Mouse (Mus musculus): ENCODE data around the gene Fas. TPM values are rescaled to one million over a fixed set of nuclear protein-coding genes. Genes with fewer than 3 reads are reported as not detected.

Gene Fas
- polyA plus RNA-seq, 1 experiment from 2014 or later, result 0.60 TPM

DNA sequence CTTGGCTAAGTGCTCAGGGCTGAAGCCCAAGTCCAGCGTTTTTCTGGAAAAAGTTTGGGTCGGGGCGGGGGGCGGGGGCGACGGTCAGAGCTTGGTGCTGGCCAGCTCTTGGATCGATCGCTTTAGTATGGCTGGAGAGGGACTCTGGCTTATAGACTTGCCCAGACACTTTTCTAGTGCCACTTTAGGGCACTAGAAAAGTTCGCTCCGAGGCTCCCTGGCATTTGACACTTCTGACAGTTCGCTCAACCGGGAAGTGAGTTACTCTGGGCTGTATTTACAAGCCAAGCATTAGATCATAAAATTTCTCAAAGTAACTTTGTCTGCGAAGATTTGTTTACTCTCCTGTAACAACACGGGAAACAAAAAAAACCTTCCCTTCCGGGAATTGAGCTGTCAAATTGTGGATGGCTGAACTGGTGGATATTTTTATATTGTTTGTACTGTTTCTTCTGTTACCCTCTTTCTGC lies 441 bp downstream of the Fas start:
- WGBS, result 22% methylated on average over 15 of the region's 15 CpGs
- Histone ChIP-seq H3K4me3 (ENCODE audit: low read depth, low read length) (peak overlapping the region; percentile 19), H3K27me3 (ENCODE audit: control insufficient read depth, insufficient read depth, low read length) (no peaks in the 10 kb centered on the region), H3K4me2 (ENCODE audit: low read depth, low read length, severe bottlenecking) (peak overlapping the region; percentile 62), H3K36me3 (ENCODE audit: control insufficient read depth, insufficient read depth, low read length) (no peaks in the 10 kb centered on the region), H3K9ac (ENCODE audit: low read length) (peak overlapping the region; percentile 5; the same call in 1 of the 2 replicates), H3K9me3 (ENCODE audit: control insufficient read depth, low read length) (no peaks in the 10 kb centered on the region), H3K27ac (ENCODE audit: low read depth, low read length) (no peak overlapping the region), H3K4me1 (replicated peaks; ENCODE audit: control insufficient read depth, insufficient read depth, low read length) (no peaks in the 10 kb centered on the region; the same call in 1 of the 2 replicates)
- ATAC-seq (replicated peaks; ENCODE audit: low FRiP score) (0 out of 2 replicates have a peak, but pooled peaks have one; percentile 42), DNase-seq (ENCODE audit: low spot score) (no peak)

DNA sequence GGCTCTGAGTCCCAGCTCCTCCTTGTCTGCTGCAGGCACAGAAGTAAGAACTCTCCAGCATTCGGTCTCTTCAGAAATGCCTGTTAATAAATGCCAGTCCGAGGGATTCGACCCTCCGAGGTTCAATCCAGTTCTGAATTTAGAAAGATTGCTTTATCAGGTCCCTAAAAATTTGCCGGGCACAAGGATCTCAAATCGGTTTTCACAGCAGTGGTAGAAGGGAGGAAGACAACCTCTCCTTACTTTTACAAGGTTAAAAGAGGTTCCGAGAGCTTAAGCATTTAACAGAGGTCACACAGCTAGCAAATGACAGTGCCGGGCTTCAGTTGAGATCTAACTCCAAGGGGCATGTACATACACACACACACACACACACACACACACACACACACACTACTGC lies 913 bp downstream of the Fas start:
- no peak for DNase-seq (ENCODE audit: low spot score)

DNA sequence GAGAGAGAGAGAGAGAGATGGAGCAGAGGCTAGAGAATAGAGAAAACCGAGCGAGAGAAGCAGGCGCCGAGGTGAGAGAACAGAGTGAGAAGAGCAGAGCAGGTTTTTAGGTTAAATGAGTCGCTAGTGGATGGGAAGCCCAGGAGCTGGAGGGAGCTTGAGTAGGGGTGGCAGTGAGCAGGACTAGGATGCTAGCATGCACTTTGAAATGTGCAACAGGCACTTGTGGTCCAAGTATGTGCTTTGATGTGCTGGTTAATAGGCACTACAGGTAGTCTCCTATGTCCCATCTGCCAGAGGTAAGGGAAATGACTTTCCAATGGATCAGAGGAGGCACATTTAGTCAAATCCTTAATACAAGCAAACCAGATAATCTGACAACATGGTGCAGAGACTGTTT lies 1.5 kb downstream of the Fas start:
- no peaks in the 10 kb centered on the region; the same call in 1 of the 2 replicates for H3K4me1 ChIP-seq (replicated peaks; ENCODE audit: control insufficient read depth, insufficient read depth, low read length)
- no peaks in the 10 kb centered on the region for H3K27me3 ChIP-seq (ENCODE audit: control insufficient read depth, insufficient read depth, low read length)
- no peak overlapping the region for H3K4me3 ChIP-seq (ENCODE audit: low read depth, low read length)
- H3K9ac ChIP-seq (ENCODE audit: low read length), result no peak overlapping the region
- ATAC-seq (replicated peaks; ENCODE audit: low FRiP score) (no peak), DNase-seq (ENCODE audit: low spot score) (no peak)
- no peaks in the 10 kb centered on the region for H3K36me3 ChIP-seq (ENCODE audit: control insufficient read depth, insufficient read depth, low read length)
- H3K4me2 ChIP-seq (ENCODE audit: low read depth, low read length, severe bottlenecking), result no peak overlapping the region
- H3K9me3 ChIP-seq (ENCODE audit: control insufficient read depth, low read length), result no peaks in the 10 kb centered on the region
- 77% methylated on average over 5 of the region's 5 CpGs for WGBS
- H3K27ac ChIP-seq (ENCODE audit: low read depth, low read length), result no peak overlapping the region

More for the DNA sequence above, 913 bp downstream of the Fas start:
- no peak overlapping the region for H3K9ac ChIP-seq (ENCODE audit: low read length)
- no peak for ATAC-seq (replicated peaks; ENCODE audit: low FRiP score)
- H3K27ac ChIP-seq (ENCODE audit: low read depth, low read length), result no peak overlapping the region
- H3K36me3 ChIP-seq (ENCODE audit: control insufficient read depth, insufficient read depth, low read length), result no peaks in the 10 kb centered on the region
- no peak overlapping the region for H3K4me3 ChIP-seq (ENCODE audit: low read depth, low read length)
- no peak overlapping the region for H3K4me2 ChIP-seq (ENCODE audit: low read depth, low read length, severe bottlenecking)
- H3K9me3 ChIP-seq (ENCODE audit: control insufficient read depth, low read length), result no peaks in the 10 kb centered on the region
- no peaks in the 10 kb centered on the region; the same call in 1 of the 2 replicates for H3K4me1 ChIP-seq (replicated peaks; ENCODE audit: control insufficient read depth, insufficient read depth, low read length)
- no peaks in the 10 kb centered on the region for H3K27me3 ChIP-seq (ENCODE audit: control insufficient read depth, insufficient read depth, low read length)
- 74% methylated on average over 8 of the region's 8 CpGs for WGBS

DNA sequence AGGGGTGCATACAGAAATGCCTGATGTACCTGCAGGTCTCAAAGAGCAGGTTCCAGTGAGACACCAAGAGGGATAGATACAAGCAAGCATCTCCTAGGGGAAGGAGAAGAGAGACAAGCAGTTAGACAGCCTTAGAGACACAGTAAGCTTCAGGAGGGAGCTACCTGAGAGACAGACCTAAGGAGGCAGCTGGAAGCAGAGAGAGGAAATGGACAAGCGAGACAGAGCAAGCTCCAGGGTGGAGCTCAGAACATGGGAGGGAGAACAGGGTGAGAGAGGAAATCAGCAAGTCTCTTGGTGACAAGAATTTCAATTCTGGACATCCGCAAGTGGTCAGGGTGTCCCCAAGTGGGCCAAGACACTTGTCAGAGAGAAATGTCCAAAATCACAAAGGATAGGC lies 2.2 kb downstream of the Fas start:
- Histone ChIP-seq H3K4me3 (ENCODE audit: low read depth, low read length) (no peak overlapping the region), H3K9ac (ENCODE audit: low read length) (no peak overlapping the region), H3K36me3 (ENCODE audit: control insufficient read depth, insufficient read depth, low read length) (no peaks in the 10 kb centered on the region), H3K4me1 (replicated peaks; ENCODE audit: control insufficient read depth, insufficient read depth, low read length) (no peaks in the 10 kb centered on the region; the same call in 1 of the 2 replicates), H3K27me3 (ENCODE audit: control insufficient read depth, insufficient read depth, low read length) (no peaks in the 10 kb centered on the region), H3K27ac (ENCODE audit: low read depth, low read length) (no peak overlapping the region), H3K4me2 (ENCODE audit: low read depth, low read length, severe bottlenecking) (no peak overlapping the region), H3K9me3 (ENCODE audit: control insufficient read depth, low read length) (no peaks in the 10 kb centered on the region)
- DNase-seq (ENCODE audit: low spot score) (no peak), ATAC-seq (replicated peaks; ENCODE audit: low FRiP score) (no peak)
- 82% methylated on average over 2 of the region's 2 CpGs for WGBS

DNA sequence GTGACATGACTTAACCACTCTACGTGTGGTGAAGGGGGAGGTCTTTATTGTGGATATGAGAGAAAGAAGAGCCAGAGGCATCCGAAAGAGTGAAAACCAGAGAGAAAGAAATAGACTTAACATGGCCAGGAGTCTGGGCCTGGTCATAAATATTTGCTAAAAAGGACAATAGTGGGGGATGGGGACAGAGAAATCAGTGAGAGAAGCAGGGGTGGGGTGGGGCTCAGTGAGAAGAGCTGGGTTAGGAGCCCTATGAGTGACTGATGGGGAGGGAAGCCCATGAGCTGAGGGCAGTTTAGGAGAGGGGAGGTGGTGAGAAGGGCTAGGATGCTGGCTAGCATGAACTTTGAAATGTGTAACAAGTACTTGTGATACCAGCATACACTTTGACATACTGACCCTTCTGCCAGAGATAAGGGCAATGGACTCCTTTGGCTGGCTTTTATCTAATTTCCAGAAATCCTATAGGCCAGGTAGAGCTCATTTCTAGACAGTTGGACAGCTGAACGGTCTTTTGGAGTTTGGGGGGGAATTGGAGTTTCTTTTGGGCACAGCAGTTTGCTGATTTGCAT lies 3.0 kb downstream of the Fas start:
- no peak overlapping the region for H3K9ac ChIP-seq (ENCODE audit: low read length)
- WGBS, result 74% methylated on average over 3 of the region's 3 CpGs
- no peaks in the 10 kb centered on the region for H3K27me3 ChIP-seq (ENCODE audit: control insufficient read depth, insufficient read depth, low read length)
- H3K9me3 ChIP-seq (ENCODE audit: control insufficient read depth, low read length), result no peaks in the 10 kb centered on the region
- H3K36me3 ChIP-seq (ENCODE audit: control insufficient read depth, insufficient read depth, low read length), result no peaks in the 10 kb centered on the region
- H3K4me1 ChIP-seq (replicated peaks; ENCODE audit: control insufficient read depth, insufficient read depth, low read length), result no peaks in the 10 kb centered on the region; the same call in 1 of the 2 replicates
- no peak overlapping the region for H3K4me3 ChIP-seq (ENCODE audit: low read depth, low read length)
- H3K4me2 ChIP-seq (ENCODE audit: low read depth, low read length, severe bottlenecking), result no peak overlapping the region
- ATAC-seq (replicated peaks; ENCODE audit: low FRiP score), result no peak
- no peak overlapping the region for H3K27ac ChIP-seq (ENCODE audit: low read depth, low read length)
- no peak for DNase-seq (ENCODE audit: low spot score)

DNA sequence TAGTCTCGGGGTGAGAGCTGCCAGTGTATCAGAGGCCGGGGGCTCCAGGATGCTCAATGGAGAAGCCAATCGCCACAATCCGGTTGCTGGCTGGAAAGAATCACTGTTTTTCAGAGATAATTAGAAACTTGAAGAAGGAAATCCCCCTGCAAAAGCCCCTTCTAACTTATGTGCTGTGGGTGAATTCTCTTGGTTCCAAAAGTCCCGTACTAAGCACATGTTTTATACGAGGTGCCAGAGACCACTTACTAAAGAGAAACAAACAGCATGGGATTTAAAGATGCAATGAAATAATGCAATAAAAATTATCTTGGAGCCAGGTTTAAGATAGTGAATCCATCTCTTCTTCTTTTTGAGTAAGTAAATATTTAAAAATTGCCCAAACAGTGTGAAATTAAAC lies 5.0 kb downstream of the Fas start:
- Histone ChIP-seq H3K4me2 (ENCODE audit: low read depth, low read length, severe bottlenecking) (no peak overlapping the region), H3K4me3 (ENCODE audit: low read depth, low read length) (no peak overlapping the region), H3K9ac (ENCODE audit: low read length) (no peak overlapping the region), H3K36me3 (ENCODE audit: control insufficient read depth, insufficient read depth, low read length) (no peaks in the 10 kb centered on the region), H3K27me3 (ENCODE audit: control insufficient read depth, insufficient read depth, low read length) (no peaks in the 10 kb centered on the region), H3K9me3 (ENCODE audit: control insufficient read depth, low read length) (no peaks in the 10 kb centered on the region), H3K4me1 (replicated peaks; ENCODE audit: control insufficient read depth, insufficient read depth, low read length) (no peaks in the 10 kb centered on the region; the same call in 1 of the 2 replicates), H3K27ac (ENCODE audit: low read depth, low read length) (no peak overlapping the region)
- ATAC-seq (replicated peaks; ENCODE audit: low FRiP score) (no peak), DNase-seq (ENCODE audit: low spot score) (no peak)
- 70% methylated on average over 6 of the region's 6 CpGs for WGBS

DNA sequence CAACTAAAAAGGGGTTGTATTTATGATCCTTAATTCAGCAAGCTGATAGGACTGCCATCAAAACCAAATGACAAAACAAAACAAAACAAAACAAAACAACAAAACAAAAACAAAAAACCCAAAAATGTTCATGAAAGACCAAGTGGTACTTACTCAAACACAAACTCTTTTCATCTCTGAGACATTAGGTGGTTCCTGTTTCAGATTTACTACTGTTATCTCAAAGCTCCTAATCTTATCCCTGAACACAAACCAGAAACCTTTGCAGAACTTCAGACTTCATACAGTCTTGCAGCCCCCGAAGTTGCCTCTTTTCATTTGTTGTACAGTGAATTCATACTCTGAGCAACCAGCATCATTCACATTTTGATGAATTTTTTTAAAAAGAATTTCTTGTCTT lies 8.1 kb downstream of the Fas start:
- DNase-seq (ENCODE audit: low spot score) (no peak), ATAC-seq (replicated peaks; ENCODE audit: low FRiP score) (no peak)
- 87% methylated on average over 1 of the region's 1 CpGs for WGBS
- H3K9ac ChIP-seq (ENCODE audit: low read length), result no peak overlapping the region
- H3K4me1 ChIP-seq (replicated peaks; ENCODE audit: control insufficient read depth, insufficient read depth, low read length), result no peaks in the 10 kb centered on the region
- no peak overlapping the region for H3K27ac ChIP-seq (ENCODE audit: low read depth, low read length)
- no peak overlapping the region for H3K4me2 ChIP-seq (ENCODE audit: low read depth, low read length, severe bottlenecking)
- no peaks in the 10 kb centered on the region for H3K36me3 ChIP-seq (ENCODE audit: control insufficient read depth, insufficient read depth, low read length)
- no peak overlapping the region for H3K4me3 ChIP-seq (ENCODE audit: low read depth, low read length)
- no peaks in the 10 kb centered on the region for H3K27me3 ChIP-seq (ENCODE audit: control insufficient read depth, insufficient read depth, low read length)
- no peaks in the 10 kb centered on the region for H3K9me3 ChIP-seq (ENCODE audit: control insufficient read depth, low read length)

DNA sequence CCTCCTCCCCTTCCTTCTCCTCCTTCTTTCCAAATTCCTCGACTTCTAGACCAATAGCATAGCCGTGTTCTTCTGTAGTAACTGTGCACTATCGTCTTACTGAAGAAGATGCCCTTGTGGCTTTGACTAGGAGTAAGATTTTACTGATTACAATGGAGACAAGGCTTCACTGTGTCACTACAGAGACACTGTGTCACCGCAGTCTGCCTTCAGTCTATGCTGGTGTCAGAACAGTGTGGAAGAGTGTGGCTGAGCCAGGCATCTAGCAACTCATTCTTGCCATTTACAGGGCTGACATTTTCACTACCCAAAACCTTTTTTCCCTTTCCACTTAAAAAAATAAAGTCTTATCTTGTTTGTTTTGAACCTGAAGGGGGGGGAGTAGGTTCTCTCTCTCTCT lies 8.8 kb downstream of the Fas start:
- H3K9ac ChIP-seq (ENCODE audit: low read length), result no peak overlapping the region
- H3K4me2 ChIP-seq (ENCODE audit: low read depth, low read length, severe bottlenecking), result no peak overlapping the region
- no peaks in the 10 kb centered on the region for H3K27me3 ChIP-seq (ENCODE audit: control insufficient read depth, insufficient read depth, low read length)
- no peaks in the 10 kb centered on the region for H3K36me3 ChIP-seq (ENCODE audit: control insufficient read depth, insufficient read depth, low read length)
- H3K27ac ChIP-seq (ENCODE audit: low read depth, low read length), result no peak overlapping the region
- ATAC-seq (replicated peaks; ENCODE audit: low FRiP score), result no peak
- 78% methylated on average over 4 of the region's 4 CpGs for WGBS
- H3K9me3 ChIP-seq (ENCODE audit: control insufficient read depth, low read length), result no peaks in the 10 kb centered on the region
- no peak overlapping the region for H3K4me3 ChIP-seq (ENCODE audit: low read depth, low read length)
- no peaks in the 10 kb centered on the region for H3K4me1 ChIP-seq (replicated peaks; ENCODE audit: control insufficient read depth, insufficient read depth, low read length)
- DNase-seq (ENCODE audit: low spot score), result no peak

DNA sequence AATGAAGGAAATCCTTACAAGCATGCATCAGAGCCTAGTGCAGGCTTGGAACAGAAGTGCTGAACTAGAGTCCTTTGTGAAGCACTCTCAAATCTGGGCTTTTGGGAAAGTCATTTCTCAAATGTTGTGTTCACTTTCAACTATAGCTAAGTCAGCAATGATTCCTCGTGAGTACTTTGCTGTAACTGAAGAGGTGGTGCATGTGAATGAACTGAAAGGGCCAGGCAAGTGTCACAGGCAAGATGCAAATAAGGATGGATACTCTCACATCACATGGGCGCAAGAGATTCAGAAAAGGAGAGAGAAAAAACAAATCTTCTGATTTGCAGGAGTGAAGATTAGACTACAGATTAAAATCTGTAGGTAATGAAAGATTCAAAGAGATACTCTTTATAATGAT lies 10.0 kb downstream of the Fas start:
- DNase-seq (ENCODE audit: low spot score) (no peak), ATAC-seq (replicated peaks; ENCODE audit: low FRiP score) (no peak)
- Histone ChIP-seq H3K4me2 (ENCODE audit: low read depth, low read length, severe bottlenecking) (no peak overlapping the region), H3K27ac (ENCODE audit: low read depth, low read length) (no peak overlapping the region), H3K27me3 (ENCODE audit: control insufficient read depth, insufficient read depth, low read length) (no peaks in the 10 kb centered on the region), H3K4me1 (replicated peaks; ENCODE audit: control insufficient read depth, insufficient read depth, low read length) (no peaks in the 10 kb centered on the region), H3K9ac (ENCODE audit: low read length) (no peak overlapping the region), H3K36me3 (ENCODE audit: control insufficient read depth, insufficient read depth, low read length) (no peaks in the 10 kb centered on the region), H3K4me3 (ENCODE audit: low read depth, low read length) (no peak overlapping the region), H3K9me3 (ENCODE audit: control insufficient read depth, low read length) (no peaks in the 10 kb centered on the region)
- WGBS, result 82% methylated on average over 2 of the region's 2 CpGs
